Mouse (Mus musculus) layer of hippocampus, postnatal 10 days (tissue): ENCODE measurements at regions not wholly inside any gene's neighbourhood (a gene's known extent, or its start where the extent isn't known, plus 50 kb on each side); places are given as distances from the start of the nearest gene placed in this dataset.

Experiments
- DNase-seq, 2 experiments: peaks; one replicate each; pipeline ENCODE4 v3.0.0; 2021; ENCODE audit warnings: low spot score in 2 of 2

- DNase-seq = no peak
Measured at GRCm38 (mm10) chr13:32649982-32650381, 133.8 kb downstream of the Mylk4 start.

GRCm38 (mm10) chr13:32643030-32643750 lies 140.6 kb downstream of the Mylk4 start:
- no peak for DNase-seq

DNA sequence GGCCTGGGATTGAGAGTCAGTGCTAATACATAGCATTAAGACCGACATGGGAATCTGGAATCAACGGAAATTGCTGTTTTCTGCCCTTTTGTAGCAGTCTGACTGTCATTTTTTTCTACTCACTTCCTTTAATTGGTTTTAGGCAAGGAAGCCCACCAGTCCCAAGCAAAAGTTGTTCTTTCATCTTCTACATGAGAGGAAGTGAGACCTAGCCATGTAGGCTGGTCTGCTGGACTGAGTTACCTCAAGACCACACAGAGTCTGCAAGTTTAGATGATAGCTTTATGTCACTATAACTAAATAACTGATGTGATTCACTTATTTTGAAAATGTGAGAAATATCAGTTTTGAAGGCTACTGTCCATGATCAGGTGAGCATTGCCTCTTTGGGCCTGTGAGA lies 142.8 kb downstream of the Mylk4 start:
- DNase-seq = no peak

- no peak for DNase-seq
Measured at GRCm38 (mm10) chr13:32630122-32630732, 153.5 kb downstream of the Mylk4 start.

- DNase-seq = no peak
Measured at GRCm38 (mm10) chr13:32613916-32614315, 169.8 kb downstream of the Mylk4 start.

DNA sequence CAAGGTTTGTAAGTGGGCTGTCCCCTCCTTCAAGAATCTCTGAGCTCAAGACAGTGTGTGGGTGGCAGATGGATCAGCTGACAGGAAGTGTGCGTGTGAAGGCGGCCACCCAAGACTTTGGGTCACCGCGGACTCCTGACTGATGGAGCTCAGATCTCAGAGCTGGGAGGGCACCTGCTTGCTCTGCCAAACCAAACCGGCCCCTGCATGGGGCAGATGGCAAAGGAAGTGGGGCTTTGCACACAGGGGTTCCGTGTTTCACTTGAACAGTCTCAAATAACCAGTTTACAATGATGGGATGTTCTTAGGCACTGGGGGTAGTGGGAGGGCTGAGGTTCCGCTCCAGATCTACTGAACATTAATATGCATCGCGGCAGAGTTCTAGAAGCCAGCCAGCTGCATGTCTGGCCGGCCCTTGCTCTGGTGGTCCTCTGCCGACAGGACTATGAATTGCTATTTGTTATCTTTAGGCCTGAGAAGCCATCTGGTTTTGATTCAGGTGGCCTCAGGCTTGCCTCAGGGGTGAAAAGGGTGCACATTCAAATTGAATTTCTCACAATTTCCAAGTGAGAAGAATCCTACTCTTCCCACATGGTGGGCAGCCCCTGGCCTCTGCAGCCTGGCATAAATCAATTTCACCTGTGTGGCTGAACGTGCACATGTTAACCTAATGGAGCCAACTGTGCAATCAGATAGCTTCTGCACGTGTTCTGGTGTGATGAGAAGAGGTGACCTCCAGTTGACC lies 172.0 kb downstream of the Mylk4 start:
- DNase-seq = no peak

DNA sequence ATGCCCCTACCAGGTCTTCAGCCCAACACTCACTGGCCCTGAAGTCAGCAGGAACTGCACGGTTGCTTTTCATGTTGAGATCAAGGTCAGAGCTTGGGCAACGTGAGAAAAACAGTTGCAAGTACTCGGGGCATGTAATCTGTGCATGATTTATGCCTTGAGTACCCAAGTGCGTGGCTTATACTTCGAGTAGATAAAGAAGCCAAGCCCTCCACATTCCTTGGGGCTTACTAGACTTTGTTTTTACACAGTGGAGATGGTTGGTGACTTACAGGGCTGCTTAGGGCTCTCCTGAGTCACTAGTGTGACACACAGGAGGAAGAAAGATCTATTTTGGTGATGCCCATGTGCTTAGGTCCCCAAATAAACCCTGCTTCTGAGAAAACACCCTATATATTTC lies 172.8 kb downstream of the Mylk4 start:
- no peak for DNase-seq

DNA sequence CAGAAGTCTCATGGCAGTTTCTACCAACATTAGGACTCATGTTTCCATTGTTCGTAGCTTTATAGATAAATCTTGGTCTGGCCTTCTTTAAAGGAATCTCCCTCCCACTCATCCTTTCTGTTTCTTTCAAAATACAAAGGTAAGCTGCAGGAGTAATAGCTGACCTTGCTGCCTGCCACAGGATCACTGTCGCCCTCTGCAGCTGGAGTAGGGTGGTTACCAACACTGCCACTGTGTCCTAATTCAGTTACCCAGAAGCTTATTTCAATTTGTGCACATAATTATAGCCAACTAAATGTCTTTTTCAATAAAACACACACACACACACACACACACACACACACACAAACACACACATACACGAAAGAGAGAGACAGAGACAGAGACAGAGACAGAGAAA lies 175.3 kb downstream of the Mylk4 start:
- no peak for DNase-seq

GRCm38 (mm10) chr13:32603925-32604590 lies 179.7 kb downstream of the Mylk4 start:
- DNase-seq = no peak

DNA sequence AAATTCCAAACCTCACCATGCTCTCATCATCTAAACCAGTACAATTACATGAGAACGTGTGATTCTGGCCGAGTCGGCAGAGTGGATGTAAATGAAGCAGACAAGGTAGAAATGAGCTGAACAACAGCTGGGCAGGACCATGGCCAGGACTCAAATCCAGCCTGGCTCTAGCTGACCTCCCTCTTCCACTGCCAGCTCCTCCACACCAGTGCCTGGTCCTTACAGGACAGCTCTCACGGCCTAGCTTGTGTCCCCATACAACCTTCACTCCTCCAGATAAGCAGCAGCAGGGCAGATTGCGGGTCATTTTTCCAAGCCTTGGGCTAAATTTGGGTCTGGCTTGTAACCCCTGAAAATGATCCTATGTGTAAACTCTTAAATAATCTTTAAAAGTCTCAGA lies 182.4 kb downstream of the Mylk4 start:
- no peak for DNase-seq

GRCm38 (mm10) chr13:32593611-32594010 lies 190.1 kb downstream of the Mylk4 start:
- DNase-seq = no peak

- DNase-seq = no peak
Measured at GRCm38 (mm10) chr13:32593131-32593530, 190.6 kb downstream of the Mylk4 start.

GRCm38 (mm10) chr13:32581598-32581997 lies 202.2 kb downstream of the Mylk4 start:
- DNase-seq = no peak

GRCm38 (mm10) chr13:32567850-32568249 lies 215.9 kb downstream of the Mylk4 start:
- no peak for DNase-seq

DNA sequence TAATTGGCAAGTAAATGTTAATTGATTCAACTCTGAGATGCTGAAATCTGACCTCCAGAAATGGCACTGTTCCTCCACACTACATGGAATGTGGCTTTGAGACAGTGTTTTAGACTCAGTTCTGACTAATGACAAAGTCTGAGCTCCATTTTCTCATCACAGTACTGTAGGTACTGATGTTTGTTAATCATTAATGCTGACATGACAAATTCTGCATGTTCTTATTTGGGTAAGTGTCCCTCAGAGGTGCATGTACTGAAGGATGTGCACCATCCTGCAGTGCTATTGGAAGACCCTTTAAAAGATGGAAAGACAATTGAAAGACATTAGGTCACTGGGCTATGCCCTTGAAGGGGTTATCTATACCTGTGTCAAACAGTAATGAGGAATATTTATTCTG lies 222.1 kb upstream of the Gmds start:
- DNase-seq = no peak

DNA sequence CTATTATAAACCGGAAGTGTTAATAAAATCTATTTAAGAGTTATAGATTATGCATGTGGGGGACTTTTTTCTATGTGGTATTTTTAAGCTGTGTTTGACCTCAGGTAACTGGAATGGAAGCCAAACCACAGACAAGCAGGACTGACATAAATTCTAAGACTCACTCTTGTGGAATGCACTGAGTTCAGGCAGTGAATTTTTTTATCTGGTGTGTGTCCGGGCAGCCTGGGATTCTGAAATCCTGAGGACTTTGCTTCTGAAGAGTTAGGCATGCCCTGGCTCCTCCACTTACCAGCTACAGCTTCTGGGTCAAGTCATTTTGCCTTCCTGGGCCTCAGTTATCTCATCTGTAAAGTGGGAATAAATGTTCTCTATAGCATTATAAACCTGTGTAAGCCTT lies 217.9 kb upstream of the Gmds start:
- DNase-seq = no peak

DNA sequence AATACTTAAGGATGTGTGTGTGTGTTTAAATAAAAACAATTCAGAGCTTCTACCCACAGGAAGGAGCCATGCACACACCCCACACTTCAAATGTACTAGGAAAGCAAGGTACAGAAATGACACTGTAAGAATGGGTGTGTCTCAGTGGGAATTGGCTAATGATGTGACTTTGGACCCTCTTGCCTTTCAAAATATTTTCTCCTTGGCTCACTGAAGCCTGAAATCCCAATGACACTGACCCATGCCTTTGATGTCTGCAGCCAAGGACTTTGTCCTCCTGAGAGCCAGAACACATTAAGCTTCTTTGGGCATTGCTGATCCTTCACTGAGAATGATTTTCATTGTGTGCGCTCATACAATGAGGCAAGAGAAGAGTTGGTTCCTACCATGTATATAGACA lies 216.5 kb upstream of the Gmds start:
- DNase-seq = no peak

GRCm38 (mm10) chr13:32554601-32555000 lies 216.1 kb upstream of the Gmds start:
- no peak for DNase-seq

DNA sequence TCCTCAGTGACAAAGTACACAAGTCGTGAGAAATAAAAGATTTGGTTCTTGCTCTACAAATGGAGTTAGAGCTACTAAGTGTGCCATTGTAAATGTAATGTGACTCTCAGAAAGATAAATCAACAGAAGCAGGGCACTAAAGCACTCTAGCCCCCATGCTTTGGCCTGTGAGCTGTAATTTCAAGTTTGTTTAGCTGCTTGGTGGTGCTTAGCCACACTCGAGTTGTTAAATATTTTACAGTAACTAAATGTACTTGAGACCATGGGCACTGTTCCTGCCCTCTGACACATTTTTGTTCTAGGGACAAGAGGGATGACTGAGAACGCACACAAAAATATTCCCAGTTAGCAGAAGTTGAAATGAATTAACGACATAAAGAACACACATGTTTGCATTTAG lies 214.6 kb upstream of the Gmds start:
- DNase-seq = no peak

- DNase-seq = no peak
Measured at GRCm38 (mm10) chr13:32550113-32550512, 211.6 kb upstream of the Gmds start.

DNA sequence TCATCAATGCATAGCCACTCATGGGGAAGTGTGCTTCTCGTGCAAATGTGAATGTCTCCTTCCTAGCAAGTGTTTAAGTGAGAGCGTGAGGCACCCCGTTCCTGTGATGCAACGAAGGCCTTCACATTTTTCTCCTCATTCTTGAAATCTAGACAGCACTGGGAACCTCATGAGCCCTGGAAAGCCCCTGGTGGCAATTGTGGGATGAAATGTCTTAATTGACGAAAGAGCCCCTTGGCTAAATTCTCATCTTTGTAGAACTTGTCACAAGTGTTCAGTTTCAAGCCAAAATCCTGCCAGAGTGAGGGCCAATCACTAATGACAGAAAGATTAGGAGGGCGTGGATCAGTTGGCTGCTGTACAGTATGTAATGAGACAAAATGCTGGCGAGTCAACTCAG lies 208.6 kb upstream of the Gmds start:
- DNase-seq = no peak
